Comparison of ENCODE assay signal across 14 mouse cellular contexts in the genomic region with DNA sequence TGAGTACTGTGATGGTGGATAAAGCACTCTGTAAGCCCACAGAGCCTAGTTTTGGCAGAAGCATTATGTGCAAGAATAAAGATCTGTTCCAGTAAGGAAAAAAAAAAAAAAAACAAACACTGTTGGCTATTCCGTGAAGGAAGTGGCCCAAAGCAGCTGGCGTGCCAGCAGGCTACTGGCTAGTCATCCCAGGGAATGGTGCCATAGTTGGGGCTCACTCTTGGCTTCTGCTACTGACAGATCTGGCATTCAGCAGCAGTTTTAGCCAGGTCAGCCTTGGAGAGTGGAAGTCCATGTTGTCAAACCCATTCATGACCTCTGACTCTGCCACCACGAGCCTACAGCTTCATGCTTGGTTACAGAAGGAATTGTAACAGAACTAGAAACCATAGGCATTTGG. TPM values are rescaled to one million over a fixed set of nuclear protein-coding genes. Genes with fewer than 3 reads are reported as not detected.
DNase-seq lines count a peak whose midpoint lies in the region; TF ChIP-seq lines count a peak whose summit lies in the region.
"Had no signal": no experiment of that assay in that cellular context is flagged by ENCODE, and none has a peak within 500 bp of the region (broad histone marks: within the 10 kb centered on the region; RNA-seq: fewer than 3 reads in every experiment).

No protein-coding gene starts in this region.

- TF ChIP-seq CTCF in cerebellum, adult 2 months (IDR thresholded peaks at IDR 0.05; ENCODE audit: borderline replicate concordance, insufficient read depth, low read depth, low read length): no peak

- H3K4me3 ChIP-seq in cerebellum, adult 2 months (replicated peaks; ENCODE audit: insufficient read depth, low read depth, low read length): no peak overlapping the region
- H3K4me3 ChIP-seq: embryonic facial prominence, embryonic 15.5 days; myocyte had no signal

- no peak for TF ChIP-seq POLR2A in cerebellum, adult 2 months (IDR thresholded peaks at IDR 0.05; ENCODE audit: borderline replicate concordance, insufficient read depth, low read length)

- H3K27me3 ChIP-seq in cerebellum, adult 2 months (ENCODE audit: control insufficient read depth, insufficient read depth, low read length): no peaks in the 10 kb centered on the region
- H3K27me3 ChIP-seq: embryonic facial prominence, embryonic 15.5 days had no signal

- WGBS in cerebellum, adult 2 months: 3% methylated on average over 3 of the region's 3 CpGs

- DNase-seq in adrenal gland, postnatal 10 days: peak; percentile 65
- no peak for DNase-seq in adrenal gland, adult 8-10 months
- DNase-seq in left cerebral cortex, postnatal 4 days: peak; percentile 85
- no peak for DNase-seq in left cerebral cortex, postnatal 36 days (ENCODE audit: low spot score in 2 of 2)
- peak; percentile 95 to 98 for DNase-seq in cerebellum, adult 2 months
- peak; percentile 25 to 57 for DNase-seq in layer of hippocampus, adult 18-20 months (ENCODE audit: low spot score in 2 of 2)
- DNase-seq in ovary, postnatal 36 days (ENCODE audit: low spot score): no peak
- no peak for DNase-seq in kidney, adult 9 months
- DNase-seq: lung, embryonic 14.5 days had no signal

- intact Hi-C loops in left cerebral cortex, postnatal 4 days (cut with DNase I): no loop called here
- intact Hi-C loops in left cerebral cortex, postnatal 36 days (cut with DNase I): no loop called here

- peak overlapping the region; percentile 55; the same call in 1 of the 2 replicates for H3K27ac ChIP-seq in cerebellum, adult 2 months (ENCODE audit: insufficient read depth, low read length)
- H3K27ac ChIP-seq: embryonic facial prominence, embryonic 15.5 days had no signal

- peaks cover 12% of the 10 kb centered on the region for H3K4me1 ChIP-seq in cerebellum, adult 2 months (ENCODE audit: control insufficient read depth, insufficient read depth, low read length)
- H3K4me1 ChIP-seq: embryonic facial prominence, embryonic 15.5 days had no signal

RNA-seq across cellular contexts. Expression of gene Rp9, which starts 7.6 kb away (rescaled TPM):
- total RNA-seq in adrenal gland, postnatal 10 days (2021): 10 to 100 TPM; 42.9 to 44.0 TPM
- 10 to 100 TPM; 33.9 to 41.3 (median 35.9) TPM for total RNA-seq in adrenal gland, adult 8-10 months (2022)
- total RNA-seq in left cerebral cortex, postnatal 4 days (2021): 10 to 100 TPM; 55.9 to 58.6 TPM
- total RNA-seq in left cerebral cortex, postnatal 36 days (2021): 10 to 100 TPM; 43.4 to 43.5 TPM
- polyA plus RNA-seq in cerebellum, adult 2 months (2012; rRNA removed): 87.5 and 91.6 TPM in 2 replicates
- 10 to 100 TPM; 29.1 to 30.5 TPM for total RNA-seq in layer of hippocampus, adult 18-20 months (2021)

RNA-seq across cellular contexts. Expression of gene Gm17545, which starts 7.9 kb away (rescaled TPM):
- not detected for total RNA-seq in adrenal gland, postnatal 10 days (2021)
- not detected for total RNA-seq in adrenal gland, adult 8-10 months (2022)
- not detected for total RNA-seq in left cerebral cortex, postnatal 4 days (2021)
- total RNA-seq in left cerebral cortex, postnatal 36 days (2021): not detected
- polyA plus RNA-seq in cerebellum, adult 2 months (2012; rRNA removed): not detected in 2 replicates
- total RNA-seq in layer of hippocampus, adult 18-20 months (2021): not detected
- total RNA-seq: left cerebral cortex, postnatal 25 days had no signal
- polyA plus RNA-seq: embryonic facial prominence, embryonic 15.5 days; gonadal fat pad, adult 2 months; lung, embryonic 14.5 days; myocyte; stomach, embryonic 14.5 days had no signal

RNA-seq across cellular contexts. Expression of gene Bbs9, which starts 13.6 kb away (rescaled TPM):
- total RNA-seq in adrenal gland, postnatal 10 days (2021): 10 to 100 TPM; 12.0 to 16.4 TPM
- 10 to 100 TPM; 18.1 to 34.9 (median 27.1) TPM for total RNA-seq in adrenal gland, adult 8-10 months (2022)
- 10 to 100 TPM; 26.8 to 31.2 TPM for total RNA-seq in left cerebral cortex, postnatal 4 days (2021)
- 10 to 100 TPM; 36.7 to 37.6 TPM for total RNA-seq in left cerebral cortex, postnatal 36 days (2021)
- 15.4 and 16.1 TPM in 2 replicates for polyA plus RNA-seq in cerebellum, adult 2 months (2012; rRNA removed)
- total RNA-seq in layer of hippocampus, adult 18-20 months (2021): 10 to 100 TPM; 32.5 to 34.8 TPM

RNA-seq across cellular contexts. Expression of gene 9530077C05Rik, which starts 50.6 kb away (rescaled TPM):
- 1 to 10 TPM; 4.3 to 5.2 TPM for total RNA-seq in adrenal gland, postnatal 10 days (2021)
- 10 to 100 TPM in 2 of 4 experiments, 1 to 10 TPM in 2; 5.1 to 15.9 (median 9.6) TPM for total RNA-seq in adrenal gland, adult 8-10 months (2022)
- 10 to 100 TPM; 10.1 to 10.3 TPM for total RNA-seq in left cerebral cortex, postnatal 4 days (2021)
- 1 to 10 TPM; 6.9 to 7.9 TPM for total RNA-seq in left cerebral cortex, postnatal 36 days (2021)
- polyA plus RNA-seq in cerebellum, adult 2 months (2012; rRNA removed): 8.6 and 9.0 TPM in 2 replicates
- total RNA-seq in layer of hippocampus, adult 18-20 months (2021): 1 to 10 TPM; 7.6 to 8.1 TPM

Comparison
In these comparisons a context has a peak if more than half of its experiments do, and no peak if none do; other contexts are left out.
1. DNase-seq: peak in adrenal gland, postnatal 10 days (single experiment), left cerebral cortex, postnatal 4 days (single experiment), cerebellum, adult 2 months (2 of 2) and layer of hippocampus, adult 18-20 months (2 of 2); none in adrenal gland, adult 8-10 months (single experiment), left cerebral cortex, postnatal 36 days (0 of 2), ovary, postnatal 36 days (single experiment) and kidney, adult 9 months (single experiment).